Mouse (Mus musculus) heart, postnatal 0 days (tissue): ENCODE measurements around the gene Mtf1. TPM values are rescaled to one million over a fixed set of nuclear protein-coding genes. Genes with fewer than 3 reads are reported as not detected.

Experiments used
- ATAC-seq: fragments of 200-750 bp; cut with Nextera tagmentation; 2 replicates; pipeline ENCODE4 v1.8.0; 2017; ENCODE audit warnings: low read depth, moderate number of reproducible peaks, moderate library complexity; ENCODE audit not compliant: insufficient read depth
- DNase-seq: peaks from one replicate; pipeline ENCODE4 v3.0.0-alpha.2; 2016; ENCODE audit warnings: low spot score
- H3K27ac ChIP-seq: fragments of 300-500 bp; sonication (generic); 2 replicates; pipeline ENCODE4 v1.5.1; 2014; ENCODE audit warnings: low read depth, mild to moderate bottlenecking
- H3K27me3 ChIP-seq: fragments of 300-500 bp; sonication (generic); 2 replicates; pipeline ENCODE4 v1.6.1; 2014; ENCODE audit warnings: low read length, mixed read lengths; ENCODE audit not compliant: control insufficient read depth, insufficient read depth
- H3K36me3 ChIP-seq: fragments of 300-500 bp; sonication (generic); replicated peaks from 2 replicates; pipeline ENCODE4 v1.6.1; 2014; ENCODE audit warnings: low read length, mixed read lengths; ENCODE audit not compliant: control insufficient read depth, insufficient read depth
- H3K4me1 ChIP-seq: fragments of 300-500 bp; sonication (generic); 2 replicates; pipeline ENCODE4 v1.6.1; 2014; ENCODE audit warnings: antibody characterized with exemption; ENCODE audit not compliant: control insufficient read depth, insufficient read depth
- H3K4me2 ChIP-seq: fragments of 300-500 bp; sonication (generic); 2 replicates; pipeline ENCODE4 v1.6.1; 2014; ENCODE audit warnings: low read depth, mild to moderate bottlenecking, low read length, moderate library complexity
- H3K4me3 ChIP-seq: fragments of 300-500 bp; sonication (generic); 2 replicates; pipeline ENCODE4 v1.5.1; 2014; ENCODE audit warnings: low read depth, low read length
- H3K9ac ChIP-seq: fragments of 300-500 bp; sonication (generic); replicated peaks from 2 replicates; pipeline ENCODE4 v1.6.1; 2014; ENCODE audit warnings: low read depth, low read length, mixed read lengths
- H3K9me3 ChIP-seq: fragments of 300-500 bp; sonication (generic); replicated peaks from 2 replicates; pipeline ENCODE4 v1.6.1; 2016; ENCODE audit warnings: low read length; ENCODE audit not compliant: control insufficient read depth
- CTCF ChIP-seq: IDR thresholded peaks from 2 replicates; pipeline ENCODE4 v1.5.1; 2016; ENCODE audit warnings: antibody characterized with exemption, control low read depth, low read depth
- EP300 ChIP-seq: IDR thresholded peaks from 2 replicates; pipeline ENCODE4 v1.6.1; 2016; ENCODE audit warnings: antibody characterized with exemption, low read depth
- WGBS: fragments of 180-500 bp; shearing (Covaris S2); extraction: QIAGEN DNeasy Blood & Tissue Kit; methylation state at CpG from one replicate; pipeline ENCODE4 v1.1.7; 2014; 5-methylcytosine and 5-hydroxymethylcytosine counted together
- polyA plus RNA-seq: library from polyadenylated mRNA; unstranded; fragments of >200 nt; fragmentation: Nextera tagmentation; extraction: Ambion mirVana; gene quantifications from 2 replicates; pipeline ENCODE4 v1.2.1, GENCODE M21; 2015
- total RNA-seq: library from RNA; depleted of rRNA; stranded (reverse); fragments of >200 nt; gene quantifications from 2 replicates; pipeline ENCODE4 v1.2.3, GENCODE M21; 2014; ENCODE audit warnings: low replicate concordance

Gene Mtf1
- total and polyA plus RNA-seq, 2 experiments from 2014 or later = 4.8 to 9.0 TPM

DNA sequence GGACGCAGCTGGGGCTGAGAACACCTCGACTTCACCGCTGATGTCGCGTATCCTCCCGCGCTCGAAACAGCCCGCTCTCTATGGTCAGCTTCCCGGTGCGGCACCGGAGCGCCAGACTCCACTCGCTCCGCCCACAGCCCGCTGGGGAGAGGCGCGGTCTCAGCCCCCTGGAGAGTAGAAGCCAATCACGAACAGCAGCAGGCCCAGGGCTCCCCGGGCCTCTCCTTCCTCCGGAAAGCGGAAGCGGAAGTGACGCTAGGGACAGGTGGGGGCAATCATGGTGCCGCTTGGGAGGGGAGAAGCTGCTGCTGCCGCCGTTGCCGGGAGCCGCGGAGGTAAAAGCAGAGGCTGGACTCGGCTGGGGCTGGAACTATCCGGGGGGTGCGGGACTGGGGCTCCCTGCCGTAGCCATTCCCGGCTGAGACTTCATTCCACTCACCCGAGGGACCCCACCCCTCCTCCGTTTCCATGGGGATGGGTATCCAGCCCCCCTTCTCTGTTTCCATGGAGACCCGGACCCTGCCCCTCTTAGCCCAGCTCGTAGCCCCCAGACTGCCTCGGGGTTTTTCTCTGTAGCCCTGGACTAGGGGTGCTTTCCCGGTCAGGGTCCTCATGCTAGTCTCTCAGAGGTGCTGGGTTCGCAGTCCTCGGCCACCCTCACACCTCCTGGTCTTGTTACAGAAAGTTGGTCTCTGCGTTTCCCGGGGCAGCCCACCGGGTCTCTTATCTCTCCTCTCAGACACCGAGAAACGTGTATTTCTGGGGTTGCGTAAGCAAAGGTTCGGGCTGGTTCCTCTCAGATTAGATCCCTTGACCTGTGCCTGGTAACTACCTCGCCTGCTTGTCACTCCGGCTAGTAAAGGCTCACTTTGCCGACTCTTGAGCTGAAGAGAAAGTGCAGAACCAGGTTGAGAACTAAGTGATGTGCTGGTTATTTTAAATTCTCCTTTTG, 681 bp downstream of the Mtf1 start:
- peak; percentile 93 for DNase-seq
- H3K27ac ChIP-seq = peak overlapping the region; percentile 96
- H3K4me1 ChIP-seq = peaks cover 9% of the 10 kb centered on the region; the same call in 1 of the 2 replicates
- under 1% methylated on average over 50 of the region's 53 CpGs for WGBS
- H3K27me3 ChIP-seq = no peaks in the 10 kb centered on the region
- H3K36me3 ChIP-seq = peaks cover 49% of the 10 kb centered on the region
- ATAC-seq = peak; percentile 100
- H3K9me3 ChIP-seq = no peaks in the 10 kb centered on the region
- peak overlapping the region; percentile 84 for H3K4me2 ChIP-seq
- H3K9ac ChIP-seq = peak overlapping the region; percentile 83
- H3K4me3 ChIP-seq = peak overlapping the region; percentile 94
- TF ChIP-seq EP300 (0 out of 2 replicates have a peak, but pooled peaks have one; percentile 35), CTCF (no peak)

DNA sequence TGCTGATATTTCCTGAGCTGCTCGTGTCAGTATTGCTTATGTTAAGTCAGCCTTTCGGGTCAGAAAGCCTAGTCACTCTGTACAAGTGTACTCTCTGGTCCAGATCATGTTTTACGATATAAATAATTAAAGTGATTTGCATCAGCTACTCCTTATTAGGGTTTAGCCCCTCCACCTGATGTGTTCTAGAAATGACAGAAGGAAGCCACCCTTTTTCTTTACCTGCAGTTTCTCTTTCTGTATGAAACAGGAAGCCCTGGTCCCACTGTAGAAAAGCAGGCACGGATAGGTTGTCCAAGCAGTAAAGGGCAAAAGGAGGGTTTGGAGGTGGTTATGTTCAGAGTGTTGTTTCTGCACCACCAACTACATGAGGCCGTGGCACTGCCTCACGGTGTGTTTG, 1.5 kb downstream of the Mtf1 start:
- H3K36me3 ChIP-seq = peaks cover 43% of the 10 kb centered on the region
- 71% methylated on average over 6 of the region's 6 CpGs for WGBS
- no peaks in the 10 kb centered on the region for H3K9me3 ChIP-seq
- no peak overlapping the region for H3K27ac ChIP-seq
- peaks cover 9% of the 10 kb centered on the region; the same call in 1 of the 2 replicates for H3K4me1 ChIP-seq
- DNase-seq (no peak), ATAC-seq (no peak)
- TF ChIP-seq EP300 (no peak), CTCF (no peak)
- H3K4me2 ChIP-seq = peak overlapping the region; percentile 84
- H3K9ac ChIP-seq = no peak overlapping the region
- H3K27me3 ChIP-seq = no peaks in the 10 kb centered on the region
- no peak overlapping the region for H3K4me3 ChIP-seq

- Histone ChIP-seq H3K4me1 (peaks cover 2% of the 10 kb centered on the region; the same call in 1 of the 2 replicates), H3K9ac (no peak overlapping the region), H3K4me2 (no peak overlapping the region), H3K9me3 (no peaks in the 10 kb centered on the region), H3K36me3 (peaks cover 38% of the 10 kb centered on the region), H3K4me3 (no peak overlapping the region), H3K27me3 (no peaks in the 10 kb centered on the region), H3K27ac (0 out of 2 replicates have a peak overlapping the region, but pooled peaks have one; percentile 28)
- DNase-seq (peak; percentile 26), ATAC-seq (peak; percentile 51; the same call in 1 of the 2 replicates)
- WGBS = 59% methylated on average over 5 of the region's 5 CpGs
- no peak for TF ChIP-seq CTCF
- TF ChIP-seq EP300 = no peak
Measured at GRCm38 (mm10) chr4:124808511-124808910, 6.6 kb downstream of the Mtf1 start.

DNA sequence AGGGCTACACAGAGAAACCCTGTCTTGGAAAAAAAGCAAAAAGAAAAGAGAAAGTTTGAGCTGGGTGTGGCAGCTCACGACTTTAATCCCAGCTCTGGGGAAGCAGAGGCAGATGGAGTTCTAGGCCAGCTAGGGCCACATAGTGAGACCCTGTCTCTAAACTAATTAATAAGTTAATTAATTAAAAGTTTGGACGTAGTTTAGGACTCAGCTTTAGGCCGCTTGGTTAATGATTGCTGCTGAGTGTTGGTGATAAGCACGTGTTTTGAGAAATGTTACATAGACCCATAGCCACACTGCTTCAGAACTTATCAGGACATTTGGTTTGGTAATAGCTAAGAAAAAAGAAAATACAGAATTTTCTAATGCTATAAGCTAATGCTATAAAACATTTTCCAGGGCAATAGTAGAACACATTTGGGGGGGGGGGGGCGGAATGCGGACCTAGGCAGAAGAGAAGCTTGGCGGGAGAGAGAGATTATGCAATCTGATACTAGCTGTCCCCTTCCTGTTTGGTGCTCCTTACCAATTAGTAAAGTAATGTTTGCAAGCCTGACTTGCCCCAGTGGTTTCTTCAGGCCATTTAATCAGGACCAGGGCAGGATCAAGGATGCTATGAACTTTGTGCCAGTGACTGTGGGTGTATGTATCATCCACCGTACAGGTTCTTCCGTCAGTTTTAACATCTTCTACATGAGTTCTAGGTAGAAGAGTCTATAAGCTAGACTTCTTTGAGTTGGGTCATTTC, 7.4 kb downstream of the Mtf1 start:
- WGBS = 77% methylated on average over 9 of the region's 9 CpGs
- Histone ChIP-seq H3K9ac (no peak overlapping the region), H3K4me3 (no peak overlapping the region), H3K27ac (0 out of 2 replicates have a peak overlapping the region, but pooled peaks have one; percentile 16), H3K9me3 (no peaks in the 10 kb centered on the region), H3K36me3 (peaks cover 37% of the 10 kb centered on the region), H3K4me2 (no peak overlapping the region), H3K4me1 (no peaks in the 10 kb centered on the region), H3K27me3 (no peaks in the 10 kb centered on the region)
- DNase-seq = no peak
- no peak for ATAC-seq
- TF ChIP-seq EP300 (no peak), CTCF (no peak)

- Histone ChIP-seq H3K4me3 (no peak overlapping the region), H3K4me1 (no peaks in the 10 kb centered on the region), H3K27ac (no peak overlapping the region), H3K9ac (no peak overlapping the region), H3K4me2 (no peak overlapping the region), H3K27me3 (no peaks in the 10 kb centered on the region), H3K36me3 (peaks cover 30% of the 10 kb centered on the region), H3K9me3 (no peaks in the 10 kb centered on the region)
- DNase-seq (no peak), ATAC-seq (no peak)
- 85% methylated on average over 7 of the region's 7 CpGs for WGBS
- TF ChIP-seq CTCF (no peak), EP300 (no peak)
Measured at GRCm38 (mm10) chr4:124810056-124810455, 8.2 kb downstream of the Mtf1 start.
